Mouse (Mus musculus) bone marrow, adult 2 months (tissue): ENCODE results near the gene Terf2ip. TPM values are rescaled to one million over a fixed set of nuclear protein-coding genes. Genes with fewer than 3 reads are reported as not detected.
A peak's percentile ranks its signal among the peaks of the same experiment; 100 is the strongest.

Source experiments
- H3K27ac ChIP-seq: fragments of 200-500 bp; 2 replicates; pipeline ENCODE4 v1.5.1; 2012; ENCODE audit warnings: low read depth, mild to moderate bottlenecking, control low read depth, inconsistent platforms, low read length; ENCODE audit not compliant: control insufficient read depth, poor library complexity, insufficient read depth
- H3K4me1 ChIP-seq: fragments of 200-500 bp; 2 replicates; pipeline ENCODE4 v1.6.1; 2011; ENCODE audit warnings: low read length; ENCODE audit not compliant: control insufficient read depth, insufficient read depth
- H3K4me3 ChIP-seq: fragments of 200-500 bp; replicated peaks from 2 replicates; pipeline ENCODE3; 2011; ENCODE audit warnings: mild to moderate bottlenecking, low read depth, low read length, control low read depth; ENCODE audit not compliant: control insufficient read depth
- CTCF ChIP-seq: fragments of 200-500 bp; IDR thresholded peaks from 2 replicates; pipeline ENCODE4 v1.5.1; 2011; ENCODE audit warnings: low read length, control low read depth; ENCODE audit not compliant: control insufficient read depth, insufficient read depth
- POLR2A ChIP-seq: fragments of 200-500 bp; IDR thresholded peaks from 2 replicates; pipeline ENCODE4 v1.6.1; 2011; ENCODE audit warnings: low read depth, mild to moderate bottlenecking, control low read depth, low read length, borderline replicate concordance; ENCODE audit not compliant: control insufficient read depth
- WGBS: fragments of 180-500 bp; shearing (Covaris S2); methylation state at CpG from one replicate; pipeline ENCODE4 v1.1.7; 2018; 5-methylcytosine and 5-hydroxymethylcytosine counted together
- polyA plus RNA-seq: library from polyadenylated mRNA; stranded (reverse); fragments of >200 nt; gene quantifications from 2 replicates; pipeline ENCODE4 v1.2.4, GENCODE M21; 2011; ENCODE audit warnings: low replicate concordance; ENCODE audit not compliant: missing spikeins, insufficient read depth, insufficient read length

Gene Terf2ip
- polyA plus RNA-seq, 1 experiment = 5.6 TPM

DNA sequence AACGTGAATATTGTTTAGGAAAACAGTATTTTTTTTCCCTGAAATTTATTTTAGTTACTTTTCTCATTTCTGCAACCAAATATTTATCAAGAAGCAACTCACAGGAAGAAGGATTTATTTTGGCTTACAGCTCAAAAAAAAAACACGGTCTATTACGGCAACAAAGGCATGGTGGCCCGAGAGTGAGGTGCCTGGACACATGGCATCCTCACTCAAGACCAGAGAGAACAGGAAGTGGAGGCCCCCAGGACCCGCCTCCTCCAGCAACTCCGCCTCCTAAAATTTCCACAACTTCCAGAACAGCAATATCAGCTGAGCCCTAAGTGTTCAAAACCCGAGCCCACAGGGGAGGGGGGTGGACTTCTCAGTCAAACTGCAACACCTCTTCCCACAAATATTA, 18.3 kb downstream of the Terf2ip start:
- H3K4me3 ChIP-seq = no peak overlapping the region
- no peaks in the 10 kb centered on the region for H3K4me1 ChIP-seq
- WGBS = 62% methylated on average over 7 of the region's 7 CpGs
- no peak overlapping the region for H3K27ac ChIP-seq
- TF ChIP-seq POLR2A = no peak
- no peak for TF ChIP-seq CTCF

DNA sequence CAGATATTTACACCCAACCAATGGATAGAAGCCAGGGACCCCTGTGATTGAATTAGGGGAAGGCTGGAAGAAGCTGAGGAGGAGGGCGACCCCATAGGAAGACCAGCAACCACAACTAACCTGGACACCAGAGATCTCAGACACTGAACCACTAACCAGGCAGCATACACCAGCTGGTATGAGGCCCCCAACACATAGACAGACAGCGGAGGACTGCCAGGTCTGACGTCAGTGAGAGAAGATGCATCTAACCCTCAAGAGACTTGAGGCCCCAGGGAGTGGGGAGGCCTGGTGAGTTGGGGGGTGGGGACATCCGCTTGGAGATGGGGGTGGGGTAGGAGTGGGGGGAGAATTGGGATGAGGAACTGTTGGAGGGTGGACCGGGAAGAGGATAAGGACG, 19.5 kb downstream of the Terf2ip start:
- no peaks in the 10 kb centered on the region for H3K4me1 ChIP-seq
- no peak overlapping the region for H3K4me3 ChIP-seq
- WGBS = 66% methylated on average over 6 of the region's 6 CpGs
- H3K27ac ChIP-seq = no peak overlapping the region
- TF ChIP-seq CTCF (no peak), POLR2A (no peak)

DNA sequence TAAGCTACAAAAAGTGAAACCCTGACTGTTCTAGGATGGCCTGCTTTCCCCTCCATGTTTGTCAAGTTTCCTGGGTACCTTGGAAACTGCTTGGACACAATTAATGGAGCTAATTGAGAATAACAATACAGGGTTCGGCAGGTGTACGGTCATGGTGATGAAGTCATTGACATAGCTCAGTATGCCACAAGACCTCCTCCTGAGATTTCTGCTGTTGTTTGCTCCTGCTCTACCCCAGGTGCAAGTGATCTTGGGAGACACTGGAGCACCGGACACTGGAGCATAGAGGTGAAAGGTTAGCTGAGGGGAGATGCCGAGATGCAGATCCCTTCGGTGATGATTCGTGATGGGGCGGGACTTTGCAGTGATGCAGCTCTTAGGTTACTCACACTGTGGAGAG, 21.9 kb downstream of the Terf2ip start:
- TF ChIP-seq POLR2A (no peak), CTCF (no peak)
- Histone ChIP-seq H3K4me3 (no peak overlapping the region), H3K4me1 (no peaks in the 10 kb centered on the region), H3K27ac (no peak overlapping the region)
- WGBS = 81% methylated on average over 7 of the region's 7 CpGs

DNA sequence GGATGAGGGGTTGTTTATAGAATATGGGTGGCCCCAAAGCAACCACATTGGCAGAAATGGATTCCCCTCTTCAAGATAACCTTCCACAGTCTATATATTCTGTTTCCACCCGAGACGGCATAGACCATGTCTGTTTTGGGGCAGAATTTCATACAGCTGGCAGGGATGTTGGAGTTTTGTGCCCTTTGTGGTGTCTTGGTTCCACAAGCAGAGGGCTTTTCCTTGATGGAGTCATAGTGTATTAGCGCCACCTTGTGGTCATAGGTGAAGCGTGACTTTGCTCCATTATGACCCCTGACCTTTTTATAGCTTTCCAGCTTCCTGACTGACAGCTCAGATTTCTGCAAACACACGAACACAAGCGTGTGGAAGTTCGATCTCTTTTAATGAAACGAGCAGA, 23.4 kb downstream of the Terf2ip start:
- Histone ChIP-seq H3K4me3 (no peak overlapping the region), H3K4me1 (no peaks in the 10 kb centered on the region), H3K27ac (no peak overlapping the region)
- TF ChIP-seq CTCF (peak; percentile 40), POLR2A (no peak)
- WGBS = 7% methylated on average over 8 of the region's 8 CpGs

DNA sequence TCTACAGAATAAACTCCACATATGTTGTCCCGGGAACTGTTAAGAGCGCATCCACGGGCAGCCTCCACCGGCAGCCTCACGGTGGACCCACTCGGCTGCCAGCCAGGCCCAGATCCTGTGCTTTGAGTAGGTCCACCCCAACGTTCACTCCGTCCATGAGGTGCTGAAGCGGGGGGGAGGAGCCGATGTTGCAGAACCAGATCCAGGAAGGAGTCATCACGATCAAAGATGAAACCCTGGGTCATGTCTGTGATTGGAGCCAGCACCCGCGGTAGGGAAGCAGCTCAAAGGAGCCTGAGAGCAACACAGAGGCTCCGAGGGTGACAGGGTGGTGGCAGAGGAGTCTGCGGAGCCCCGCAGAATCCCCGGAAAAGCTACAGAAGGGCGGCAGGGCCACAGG, 26.3 kb downstream of the Terf2ip start:
- no peak overlapping the region for H3K27ac ChIP-seq
- no peaks in the 10 kb centered on the region for H3K4me1 ChIP-seq
- no peak for TF ChIP-seq CTCF
- TF ChIP-seq POLR2A = no peak
- no peak overlapping the region for H3K4me3 ChIP-seq
- WGBS = 80% methylated on average over 18 of the region's 18 CpGs

DNA sequence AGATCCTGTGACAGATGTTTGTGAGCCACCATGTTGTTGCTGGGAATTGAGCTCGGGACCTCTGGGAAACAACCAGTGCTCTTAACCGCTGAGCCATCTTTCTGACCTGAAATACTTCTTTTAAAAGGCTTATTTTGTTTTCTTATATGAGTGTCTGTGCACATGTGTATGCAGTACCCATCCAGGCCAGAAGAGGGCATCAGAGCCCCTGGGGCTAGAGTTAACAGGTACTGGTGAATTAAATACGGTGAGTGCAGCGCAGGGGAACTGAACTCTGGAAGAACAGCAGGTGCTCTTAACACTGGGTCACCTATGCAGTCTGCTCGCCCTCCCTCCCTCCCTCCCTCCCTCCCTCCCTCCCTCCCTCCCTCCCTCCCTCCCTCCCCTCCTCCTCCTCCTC, 34.0 kb downstream of the Terf2ip start:
- WGBS = 71% methylated on average over 5 of the region's 5 CpGs
- Histone ChIP-seq H3K27ac (no peak overlapping the region), H3K4me1 (no peaks in the 10 kb centered on the region), H3K4me3 (no peak overlapping the region)
- TF ChIP-seq POLR2A = no peak
- 0 out of 2 replicates have a peak, but pooled peaks have one; percentile 19 for TF ChIP-seq CTCF

DNA sequence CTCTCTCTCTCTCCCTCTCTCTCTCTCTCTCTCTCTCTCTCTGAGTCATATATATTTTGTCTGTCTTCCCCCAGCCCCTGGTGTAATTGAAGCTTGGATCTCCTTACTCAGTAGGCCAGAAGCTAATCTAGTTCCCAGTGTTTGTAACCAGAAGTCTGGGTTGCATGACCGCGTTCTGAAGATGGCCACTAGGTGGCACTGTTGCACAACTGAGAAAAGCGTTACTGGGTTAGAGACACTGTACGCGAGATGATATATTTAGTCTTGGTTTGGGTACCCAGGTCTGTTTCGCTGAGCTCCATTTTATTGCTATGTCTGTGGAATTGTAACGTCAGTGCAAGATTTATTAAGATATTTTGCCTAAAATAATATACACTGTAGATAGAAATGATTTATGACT, 34.7 kb downstream of the Terf2ip start:
- no peaks in the 10 kb centered on the region for H3K4me1 ChIP-seq
- no peak overlapping the region for H3K4me3 ChIP-seq
- TF ChIP-seq POLR2A = no peak
- peak; percentile 85 for TF ChIP-seq CTCF
- H3K27ac ChIP-seq = no peak overlapping the region
- 3% methylated on average over 7 of the region's 7 CpGs for WGBS

DNA sequence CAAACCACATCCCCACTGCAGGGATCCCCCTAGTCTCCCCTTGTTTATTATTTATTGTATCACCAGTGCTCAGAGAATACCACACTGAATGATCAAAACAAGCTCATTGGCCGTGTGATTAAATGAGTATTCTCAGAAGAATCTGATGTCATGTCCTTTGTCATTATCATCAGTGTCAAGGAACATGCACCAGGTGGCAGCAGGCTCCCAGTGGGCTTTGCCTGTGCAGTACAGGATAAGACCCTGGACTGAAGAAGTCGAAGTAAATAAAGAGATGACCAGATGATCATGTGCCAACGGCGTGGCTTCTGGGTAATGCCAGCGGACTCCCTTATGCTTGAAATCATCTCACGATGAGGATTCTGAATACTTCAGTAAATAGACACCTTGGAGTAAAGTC, 37.1 kb downstream of the Terf2ip start:
- WGBS = 69% methylated on average over 6 of the region's 6 CpGs
- no peak for TF ChIP-seq POLR2A
- no peak for TF ChIP-seq CTCF
- Histone ChIP-seq H3K4me3 (no peak overlapping the region), H3K4me1 (no peaks in the 10 kb centered on the region), H3K27ac (no peak overlapping the region)

DNA sequence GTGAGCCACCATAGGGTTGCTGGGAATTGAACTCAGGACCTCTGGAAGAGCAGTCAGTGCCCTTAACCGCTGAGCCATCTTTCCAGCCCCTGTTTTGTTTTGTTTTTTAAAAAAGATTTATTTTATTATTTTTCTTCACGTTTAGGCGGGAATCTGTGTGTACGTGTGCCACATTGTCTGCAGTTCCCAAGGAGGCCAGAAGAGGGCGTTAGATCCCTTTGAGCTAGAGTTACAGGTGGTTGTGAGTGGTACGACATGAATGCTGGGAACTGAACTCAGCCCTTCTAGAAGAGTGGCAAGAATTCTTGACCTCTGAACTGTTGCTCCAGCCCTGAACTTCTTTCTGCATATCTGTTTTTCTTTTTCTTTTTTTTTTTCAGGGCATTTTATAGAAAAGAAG, 38.8 kb downstream of the Terf2ip start:
- no peak overlapping the region for H3K4me3 ChIP-seq
- TF ChIP-seq POLR2A = no peak
- no peak for TF ChIP-seq CTCF
- no peak overlapping the region for H3K27ac ChIP-seq
- no peaks in the 10 kb centered on the region for H3K4me1 ChIP-seq
- WGBS = 69% methylated on average over 6 of the region's 6 CpGs

DNA sequence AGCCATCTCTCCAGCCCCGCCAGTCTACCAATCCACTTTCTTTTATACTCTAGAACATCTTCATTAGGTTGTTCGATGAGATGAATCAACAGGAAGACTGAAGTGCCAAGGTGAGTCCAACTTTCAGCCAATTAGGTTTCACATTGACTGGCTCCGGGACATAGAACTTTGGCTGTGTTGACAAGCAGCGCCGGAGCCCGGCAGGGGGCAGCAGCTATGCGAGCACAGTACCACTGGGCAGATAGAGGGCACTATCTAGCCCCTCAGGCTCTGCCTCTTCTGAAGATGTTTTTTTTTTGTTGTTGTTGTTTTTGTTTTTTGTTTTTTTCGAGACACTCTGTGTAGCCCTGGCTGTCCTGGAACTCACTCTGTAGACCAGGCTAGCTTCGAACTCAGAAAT, 40.3 kb downstream of the Terf2ip start:
- WGBS = 69% methylated on average over 9 of the region's 9 CpGs
- TF ChIP-seq CTCF (no peak), POLR2A (no peak)
- no peaks in the 10 kb centered on the region for H3K4me1 ChIP-seq

More for the DNA sequence above, 40.3 kb downstream of the Terf2ip start:
- Histone ChIP-seq H3K27ac (no peak overlapping the region), H3K4me3 (no peak overlapping the region)
